Mouse (Mus musculus): ENCODE measurements around the gene Nectin2. TPM values are rescaled to one million over a fixed set of nuclear protein-coding genes. Genes with fewer than 3 reads are reported as not detected.

Gene Nectin2
- polyA plus RNA-seq, 1 experiment from 2014 or later: 168 TPM

- no peak for DNase-seq (ENCODE audit: low read depth, low spot score)
- CTCF ChIA-PET: interaction anchor here (1.2 kb wide), 1 partner anchor 76 kb away, joined by 3 read pairs; no protein-coding TSS in a partner anchor
- POLR2A ChIA-PET: no interaction called here
These were observed 5.5 kb downstream of the Nectin2 start for GRCm38 (mm10) chr7:19744590-19745385.

GRCm38 (mm10) chr7:19743791-19744190 is 6.5 kb downstream of the Nectin2 start:
- in situ Hi-C loops (cut with MboI; ENCODE audit: low pct_unique_long_range_greater_than_20kb): no loop called here
- no peak for TF ChIP-seq CTCF (IDR thresholded peaks at IDR 0.05)
- no peak for ATAC-seq
- ChIA-PET POLR2A (interaction anchor here (1.2 kb wide), 1 partner anchor 28 kb away, joined by 3 read pairs; no protein-coding TSS in a partner anchor), CTCF (interaction anchor here (0.9 kb wide), 1 partner anchor 75 kb away, joined by 3 read pairs; no protein-coding TSS in a partner anchor)
- no peak for DNase-seq (ENCODE audit: low read depth, low spot score)
- no peaks in the 10 kb centered on the region for H3K27me3 ChIP-seq

More at GRCm38 (mm10) chr7:19744590-19745385, 5.5 kb downstream of the Nectin2 start:
- no peak for TF ChIP-seq CTCF (IDR thresholded peaks at IDR 0.05)
- H3K27me3 ChIP-seq: no peaks in the 10 kb centered on the region
- ATAC-seq: no peak
- in situ Hi-C loops (cut with MboI; ENCODE audit: low pct_unique_long_range_greater_than_20kb): no loop called here

DNA sequence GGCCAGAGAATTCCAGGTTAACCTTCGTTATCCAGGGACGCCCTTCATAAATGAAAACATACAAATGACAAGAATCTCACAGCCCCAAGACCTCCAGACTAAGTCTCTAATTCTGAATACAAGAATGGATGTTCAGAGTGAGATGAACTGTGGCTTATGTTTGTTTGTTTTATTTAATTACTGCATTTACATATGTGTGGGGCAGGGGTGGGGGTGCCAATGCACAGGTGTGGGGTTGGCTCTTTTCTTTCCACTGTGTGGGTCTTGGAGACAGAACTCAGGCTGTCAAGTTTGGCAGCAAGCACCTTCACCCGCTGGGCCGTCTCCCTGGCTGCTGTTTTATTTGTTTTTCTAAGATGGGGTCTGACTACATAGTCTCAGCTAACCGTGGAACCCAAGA is 7.8 kb downstream of the Nectin2 start:
- ATAC-seq: no peak
- no peak for TF ChIP-seq CTCF (IDR thresholded peaks at IDR 0.05)
- no peak for DNase-seq (ENCODE audit: low read depth, low spot score)
- ChIA-PET CTCF (no interaction called here), POLR2A (interaction anchor here (0.7 to 1.2 kb wide), 2 partner anchors 26 to 61 kb away, joined by 3 read pairs; no protein-coding TSS in a partner anchor)
- H3K27me3 ChIP-seq: no peaks in the 10 kb centered on the region
- in situ Hi-C loops (cut with MboI; ENCODE audit: low pct_unique_long_range_greater_than_20kb): no loop called here

- CTCF ChIA-PET: interaction anchor here (1.9 kb wide), 1 partner anchor 72 kb away, joined by 5 read pairs; no protein-coding TSS in a partner anchor
These were observed 8.8 kb downstream of the Nectin2 start for GRCm38 (mm10) chr7:19741329-19742031.

GRCm38 (mm10) chr7:19740269-19740668 is 10.0 kb downstream of the Nectin2 start:
- ATAC-seq: no peak
- CTCF ChIA-PET: interaction anchor here (0.8 to 1.9 kb wide), 4 partner anchors 9 to 71 kb away, joined by 3 to 5 read pairs (median 4); partner anchors contain the start of gene Tomm40
- TF ChIP-seq CTCF (IDR thresholded peaks at IDR 0.05): no peak
- in situ Hi-C loops (cut with MboI; ENCODE audit: low pct_unique_long_range_greater_than_20kb): no loop called here
- DNase-seq (ENCODE audit: low read depth, low spot score): no peak
- POLR2A ChIA-PET: interaction anchor here (1.0 kb wide), 1 partner anchor 10 kb away, joined by 3 read pairs; no protein-coding TSS in a partner anchor
- H3K27me3 ChIP-seq: no peaks in the 10 kb centered on the region

More at GRCm38 (mm10) chr7:19741329-19742031, 8.8 kb downstream of the Nectin2 start:
- in situ Hi-C loops (cut with MboI; ENCODE audit: low pct_unique_long_range_greater_than_20kb): no loop called here
- POLR2A ChIA-PET: no interaction called here
- no peak for TF ChIP-seq CTCF (IDR thresholded peaks at IDR 0.05)
- ATAC-seq (no peak), DNase-seq (ENCODE audit: low read depth, low spot score) (no peak)
- H3K27me3 ChIP-seq: no peaks in the 10 kb centered on the region

GRCm38 (mm10) chr7:19738771-19739170 is 11.5 kb downstream of the Nectin2 start:
- TF ChIP-seq CTCF (IDR thresholded peaks at IDR 0.05): no peak
- ChIA-PET POLR2A (no interaction called here), CTCF (interaction anchor here (1.0 to 1.3 kb wide), 2 partner anchors 11 to 15 kb away, joined by 3 read pairs; no protein-coding TSS in a partner anchor)
- ATAC-seq (no peak), DNase-seq (ENCODE audit: low read depth, low spot score) (no peak)
- H3K27me3 ChIP-seq: no peaks in the 10 kb centered on the region
- in situ Hi-C loops (cut with MboI; ENCODE audit: low pct_unique_long_range_greater_than_20kb): no loop called here

GRCm38 (mm10) chr7:19736389-19737057 is 13.8 kb downstream of the Nectin2 start:
- no peak for ATAC-seq
- ChIA-PET POLR2A (no interaction called here), CTCF (no interaction called here)
- in situ Hi-C loops (cut with MboI; ENCODE audit: low pct_unique_long_range_greater_than_20kb): no loop called here
- TF ChIP-seq CTCF (IDR thresholded peaks at IDR 0.05): no peak
- no peaks in the 10 kb centered on the region for H3K27me3 ChIP-seq
- no peak for DNase-seq (ENCODE audit: low read depth, low spot score)

- TF ChIP-seq CTCF (IDR thresholded peaks at IDR 0.05): no peak
- ChIA-PET POLR2A (no interaction called here), CTCF (no interaction called here)
- ATAC-seq (no peak), DNase-seq (ENCODE audit: low read depth, low spot score) (no peak)
- in situ Hi-C loops (cut with MboI; ENCODE audit: low pct_unique_long_range_greater_than_20kb): no loop called here
- H3K27me3 ChIP-seq: no peaks in the 10 kb centered on the region
These were observed 16.1 kb downstream of the Nectin2 start for GRCm38 (mm10) chr7:19734178-19734666.

- no peak for DNase-seq (ENCODE audit: low read depth, low spot score)
- in situ Hi-C loops (cut with MboI; ENCODE audit: low pct_unique_long_range_greater_than_20kb): no loop called here
- ChIA-PET CTCF (no interaction called here), POLR2A (no interaction called here)
- no peak for TF ChIP-seq CTCF (IDR thresholded peaks at IDR 0.05)
- H3K27me3 ChIP-seq: no peaks in the 10 kb centered on the region
- no peak for ATAC-seq
These were observed 23.7 kb downstream of the Nectin2 start for GRCm38 (mm10) chr7:19726541-19726940.

DNA sequence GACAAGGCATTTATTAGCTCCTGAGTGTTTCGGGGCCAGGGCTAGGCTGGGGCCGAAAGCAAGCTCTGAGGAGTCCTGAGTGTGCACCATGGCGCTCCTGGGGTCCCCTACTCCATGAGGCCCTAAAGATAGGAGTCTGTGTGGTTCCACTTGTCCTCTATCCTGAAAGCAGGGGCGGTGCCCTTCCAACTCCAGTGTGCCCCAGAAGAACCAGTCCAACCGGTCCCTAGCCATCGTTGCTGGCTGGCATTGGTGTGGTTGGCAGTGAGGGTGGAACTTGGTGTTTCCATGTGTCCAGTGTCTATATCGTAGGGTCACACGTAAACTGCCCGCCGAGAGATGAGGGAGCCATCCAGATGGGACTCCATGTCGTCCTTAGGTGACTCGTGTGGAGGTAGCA is 26.1 kb downstream of the Nectin2 start:
- DNase-seq (ENCODE audit: low read depth, low spot score) (no peak), ATAC-seq (no peak)
- ChIA-PET POLR2A (no interaction called here), CTCF (interaction anchor here (1.4 kb wide), 1 partner anchor 15 kb away, joined by 3 read pairs; no protein-coding TSS in a partner anchor)
- no peak for TF ChIP-seq CTCF (IDR thresholded peaks at IDR 0.05)
- in situ Hi-C loops (cut with MboI; ENCODE audit: low pct_unique_long_range_greater_than_20kb): no loop called here
- H3K27me3 ChIP-seq: no peaks in the 10 kb centered on the region

Data from Patski (cell line).